Mouse (Mus musculus): ENCODE data around the gene Tmem161a. TPM values are rescaled to one million over a fixed set of nuclear protein-coding genes. Genes with fewer than 3 reads are reported as not detected.

Tmem161a gene
- polyA plus RNA-seq, 1 experiment from 2014 or later: 85.0 TPM

DNA sequence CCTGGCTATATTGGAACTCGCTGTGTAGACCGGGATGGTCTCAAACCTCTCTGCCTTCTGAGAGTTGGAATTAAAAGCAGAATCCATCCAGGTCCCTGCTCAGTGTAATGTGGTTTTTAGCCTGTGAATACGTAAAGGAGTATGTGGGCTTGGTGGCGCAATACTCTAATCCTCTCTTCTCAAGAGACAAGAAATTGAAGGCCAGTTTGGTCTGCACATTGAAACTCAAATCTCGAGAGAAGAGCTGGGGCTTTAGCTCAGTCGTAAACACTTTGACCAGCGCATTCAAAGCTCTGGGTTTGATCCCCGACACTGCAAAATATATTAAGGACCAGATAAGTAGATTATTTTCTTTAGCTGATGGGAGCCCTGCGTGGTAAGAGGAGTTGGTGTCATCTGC lies 32.2 kb upstream of the Tmem161a start:
- no peak for DNase-seq (ENCODE audit: low spot score)
- Histone ChIP-seq H3K27me3 (ENCODE audit: low read depth, poor library complexity, severe bottlenecking) (no peaks in the 10 kb centered on the region), H3K4me1 (peaks cover 20% of the 10 kb centered on the region), H3K4me3 (peak overlapping the region; percentile 89), H3K9me3 (replicated peaks) (no peaks in the 10 kb centered on the region), H3K36me3 (peaks cover 62% of the 10 kb centered on the region), H3K27ac (peak overlapping the region; percentile 89)
- WGBS: 16% methylated on average over 9 of the region's 9 CpGs

DNA sequence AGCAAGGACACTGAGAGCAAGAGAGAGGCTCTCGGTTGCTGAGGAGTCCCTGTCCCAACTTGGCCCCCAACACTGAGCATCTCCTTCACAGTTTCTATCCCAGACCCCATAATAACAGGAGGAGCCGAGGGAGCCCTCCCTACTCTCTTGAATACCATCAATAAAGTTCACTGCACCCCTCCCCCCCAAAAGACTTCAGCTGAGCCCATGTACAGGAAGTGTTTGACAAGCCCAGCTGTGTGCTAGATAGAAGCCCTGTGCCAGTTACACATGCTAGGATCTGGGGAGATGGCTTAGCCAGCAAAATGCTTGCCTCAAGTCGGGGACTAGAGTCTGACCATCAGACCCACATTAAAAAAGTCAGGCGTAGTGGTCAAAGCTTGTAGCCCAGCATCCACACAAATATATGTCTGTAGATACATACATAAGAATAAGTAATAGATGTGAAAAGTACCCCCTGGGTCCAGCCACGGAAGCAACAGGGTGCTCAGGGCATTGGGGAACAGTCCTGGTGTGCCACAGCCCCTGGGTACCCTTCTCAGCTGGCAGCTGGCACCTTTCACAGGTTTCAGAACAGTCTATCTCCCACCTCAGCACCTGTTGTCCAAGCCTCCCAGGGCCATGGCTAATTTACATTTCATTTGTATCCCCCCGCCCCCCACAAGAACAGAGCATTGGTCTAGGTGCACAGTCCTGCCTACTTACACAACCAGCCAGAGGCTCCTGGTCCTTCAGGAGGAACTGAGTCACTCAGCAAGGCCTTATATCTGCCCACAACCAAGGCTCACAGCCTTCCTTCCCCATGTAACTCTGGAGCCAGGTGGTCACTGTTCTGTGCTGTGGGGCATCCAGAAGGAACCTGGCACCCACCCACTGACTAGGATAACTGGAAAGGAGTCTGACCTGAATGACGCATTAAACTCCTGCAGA lies 24.2 kb upstream of the Tmem161a start:
- no peaks in the 10 kb centered on the region for H3K9me3 ChIP-seq (replicated peaks)
- peaks cover 45% of the 10 kb centered on the region for H3K36me3 ChIP-seq
- no peak overlapping the region for H3K4me3 ChIP-seq
- H3K27ac ChIP-seq: no peak overlapping the region
- H3K4me1 ChIP-seq: peaks cover 17% of the 10 kb centered on the region
- no peak for DNase-seq (ENCODE audit: low spot score)
- WGBS: 89% methylated on average over 7 of the region's 7 CpGs
- H3K27me3 ChIP-seq (ENCODE audit: low read depth, poor library complexity, severe bottlenecking): peaks cover 28% of the 10 kb centered on the region

DNA sequence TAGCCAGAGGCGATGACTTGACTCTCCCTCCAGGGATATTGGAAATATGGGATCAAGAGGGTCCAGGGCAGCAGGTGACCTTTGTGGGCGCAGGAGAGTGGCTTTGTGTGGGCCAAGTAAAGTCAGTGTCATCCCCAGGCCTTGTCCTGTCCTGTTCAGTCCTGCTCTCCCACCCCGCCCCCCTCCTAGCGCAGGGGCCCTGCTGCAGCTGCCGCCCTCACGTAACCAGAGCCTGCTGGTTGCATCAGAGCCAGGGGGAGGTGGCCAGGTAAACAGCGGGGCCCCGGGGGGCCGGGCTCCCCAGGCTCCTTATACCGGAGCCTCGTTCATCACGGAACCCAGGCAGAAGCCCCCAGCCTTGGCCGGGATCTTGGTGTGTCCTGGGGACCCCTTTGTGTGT lies 22.0 kb upstream of the Tmem161a start:
- no peak overlapping the region for H3K4me3 ChIP-seq
- 14% methylated on average over 13 of the region's 13 CpGs for WGBS
- DNase-seq (ENCODE audit: low spot score): peak; percentile 54
- no peaks in the 10 kb centered on the region for H3K9me3 ChIP-seq (replicated peaks)
- peaks cover 36% of the 10 kb centered on the region for H3K27me3 ChIP-seq (ENCODE audit: low read depth, poor library complexity, severe bottlenecking)
- H3K36me3 ChIP-seq: peaks cover 24% of the 10 kb centered on the region
- H3K27ac ChIP-seq: no peak overlapping the region
- H3K4me1 ChIP-seq: peaks cover 17% of the 10 kb centered on the region

DNA sequence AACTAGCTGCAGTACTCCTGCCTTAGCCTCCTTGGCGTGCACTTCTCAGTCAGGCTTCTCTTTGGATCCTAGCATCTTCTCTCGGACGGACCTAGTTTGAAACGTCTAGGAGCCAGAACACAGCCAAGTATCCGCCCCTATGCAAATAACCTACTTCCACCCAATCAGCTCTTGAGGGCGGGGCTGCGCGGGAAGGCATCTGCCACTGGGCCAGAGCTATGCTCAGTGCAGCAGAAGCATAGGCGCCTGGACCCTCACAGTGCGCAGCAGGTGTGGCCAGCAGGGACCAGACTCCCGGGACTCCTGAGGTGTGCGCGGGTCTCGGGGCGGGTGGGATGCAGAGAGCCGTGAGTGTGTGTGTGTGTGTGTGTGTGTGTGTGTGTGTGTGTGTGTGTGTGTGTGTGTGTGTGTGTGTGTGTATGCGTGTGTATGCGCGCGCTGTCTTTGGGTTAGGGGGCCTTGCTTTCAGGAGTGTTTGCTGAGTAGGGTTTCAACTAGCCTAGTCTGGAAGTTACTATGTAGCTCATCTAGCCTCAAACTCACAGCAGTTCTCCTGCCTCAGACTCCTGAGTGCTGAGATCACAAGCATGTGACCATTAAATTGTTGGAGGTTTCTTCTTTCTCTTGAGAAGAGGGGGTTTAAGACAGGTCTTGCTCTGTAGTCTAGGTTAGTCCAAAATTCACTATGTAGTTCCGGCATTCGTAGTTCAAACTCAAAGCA lies 19.5 kb upstream of the Tmem161a start:
- Histone ChIP-seq H3K9me3 (replicated peaks) (no peaks in the 10 kb centered on the region), H3K4me3 (peak overlapping the region; percentile 35; the same call in 1 of the 2 replicates), H3K27me3 (ENCODE audit: low read depth, poor library complexity, severe bottlenecking) (peaks cover 54% of the 10 kb centered on the region), H3K27ac (no peak overlapping the region), H3K4me1 (peaks cover 17% of the 10 kb centered on the region), H3K36me3 (no peaks in the 10 kb centered on the region)
- 10% methylated on average over 19 of the region's 22 CpGs for WGBS
- DNase-seq (ENCODE audit: low spot score): peak; percentile 83

DNA sequence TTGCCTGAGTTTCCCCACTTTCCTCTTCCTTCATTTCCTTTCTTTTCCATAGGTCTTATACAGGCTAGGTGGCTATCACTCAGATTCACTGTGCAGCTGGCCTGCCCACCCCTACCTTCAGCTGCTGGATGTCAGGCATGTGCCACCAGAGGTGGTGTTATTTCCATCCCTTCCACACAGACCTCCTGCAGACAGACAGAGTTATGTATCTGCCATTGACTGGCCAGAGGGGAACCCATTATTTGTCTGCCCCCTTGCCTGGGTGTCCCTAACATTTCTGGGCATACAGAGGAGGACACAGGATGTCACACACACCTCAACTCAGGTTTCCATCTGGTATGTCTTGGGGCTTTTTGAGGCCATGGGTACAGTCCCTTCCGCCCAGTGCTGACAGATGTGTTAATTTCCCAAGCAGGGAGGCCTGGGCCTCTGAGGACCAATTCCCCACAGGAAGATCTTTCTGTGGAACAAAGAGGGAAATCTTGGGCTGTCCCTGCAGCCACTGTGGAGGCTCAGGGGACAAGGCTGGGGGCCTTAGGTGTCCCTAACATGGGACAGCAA lies 14.8 kb upstream of the Tmem161a start:
- 85% methylated on average over 1 of the region's 1 CpGs for WGBS
- H3K4me3 ChIP-seq: no peak overlapping the region
- H3K4me1 ChIP-seq: peaks cover 23% of the 10 kb centered on the region
- no peaks in the 10 kb centered on the region for H3K36me3 ChIP-seq
- no peak for DNase-seq (ENCODE audit: low spot score)
- no peaks in the 10 kb centered on the region for H3K9me3 ChIP-seq (replicated peaks)
- H3K27me3 ChIP-seq (ENCODE audit: low read depth, poor library complexity, severe bottlenecking): peaks cover 37% of the 10 kb centered on the region
- no peak overlapping the region for H3K27ac ChIP-seq

DNA sequence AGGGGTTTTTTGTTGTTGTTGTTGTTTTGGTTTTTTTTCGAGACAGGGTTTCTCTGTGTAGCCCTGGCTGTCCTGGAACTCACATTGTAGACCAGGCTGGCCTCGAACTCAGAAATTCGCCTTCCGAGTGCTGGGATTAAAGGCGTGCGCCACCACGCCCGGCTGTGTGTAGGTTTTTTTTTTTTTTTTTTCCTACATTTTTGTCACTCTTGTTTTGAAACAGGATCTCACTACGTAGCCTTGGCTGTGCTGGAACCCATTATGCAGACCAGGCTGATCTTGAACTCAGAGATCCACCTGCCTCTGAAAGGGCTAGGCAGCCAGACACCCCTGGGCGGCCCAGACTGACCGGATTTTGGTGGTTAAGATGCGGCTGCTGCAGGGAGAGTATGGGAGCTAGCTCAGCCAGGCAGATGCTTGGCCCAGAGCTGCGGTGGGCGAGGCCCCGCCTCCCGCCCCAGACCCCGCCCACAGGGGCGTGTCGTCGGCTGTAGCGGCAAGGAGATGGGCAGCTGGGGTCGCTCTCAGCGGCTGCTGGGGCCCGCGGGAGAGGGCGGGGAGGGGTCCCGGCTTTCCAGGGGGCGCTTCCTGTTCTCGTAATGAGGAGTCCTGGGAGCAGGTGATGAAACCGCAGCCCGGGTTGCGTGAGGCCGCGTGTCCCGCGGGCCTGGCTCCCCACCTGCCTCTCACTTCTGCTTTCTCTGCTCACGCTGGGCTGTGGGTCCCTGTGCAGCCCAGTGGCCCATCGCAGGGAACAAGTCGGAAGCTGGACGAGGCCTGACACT lies 13.9 kb upstream of the Tmem161a start:
- peak; percentile 89 for DNase-seq (ENCODE audit: low spot score)
- Histone ChIP-seq H3K36me3 (no peaks in the 10 kb centered on the region), H3K4me1 (peaks cover 17% of the 10 kb centered on the region), H3K27me3 (ENCODE audit: low read depth, poor library complexity, severe bottlenecking) (peaks cover 32% of the 10 kb centered on the region), H3K9me3 (replicated peaks) (no peaks in the 10 kb centered on the region), H3K27ac (peak overlapping the region; percentile 69), H3K4me3 (peak overlapping the region; percentile 54)
- WGBS: 13% methylated on average over 40 of the region's 40 CpGs

DNA sequence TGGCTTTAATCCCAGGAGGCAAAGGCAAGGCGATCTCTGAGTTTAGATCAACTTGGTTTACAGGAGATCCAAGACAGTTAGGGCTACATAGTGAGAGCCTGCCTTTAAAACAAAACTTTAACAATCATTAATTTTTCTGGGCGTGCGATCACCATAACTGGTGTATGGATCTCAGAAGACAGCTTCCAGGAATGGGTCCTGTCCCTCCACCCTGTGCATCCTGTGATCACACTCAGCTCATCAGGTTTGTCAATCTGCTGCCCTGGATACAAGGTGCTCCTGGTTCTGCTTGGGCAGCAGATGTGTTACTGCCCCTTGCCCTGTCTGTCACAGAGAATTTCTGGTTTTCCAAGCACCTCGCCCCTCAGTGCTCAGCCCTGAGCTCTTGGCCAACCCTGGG lies 12.9 kb upstream of the Tmem161a start:
- H3K36me3 ChIP-seq: no peaks in the 10 kb centered on the region
- WGBS: 88% methylated on average over 4 of the region's 4 CpGs
- H3K4me3 ChIP-seq: peak overlapping the region; percentile 54; the same call in 1 of the 2 replicates
- no peak overlapping the region for H3K27ac ChIP-seq
- no peak for DNase-seq (ENCODE audit: low spot score)
- H3K4me1 ChIP-seq: peaks cover 17% of the 10 kb centered on the region
- peaks cover 35% of the 10 kb centered on the region for H3K27me3 ChIP-seq (ENCODE audit: low read depth, poor library complexity, severe bottlenecking)
- no peaks in the 10 kb centered on the region for H3K9me3 ChIP-seq (replicated peaks)

DNA sequence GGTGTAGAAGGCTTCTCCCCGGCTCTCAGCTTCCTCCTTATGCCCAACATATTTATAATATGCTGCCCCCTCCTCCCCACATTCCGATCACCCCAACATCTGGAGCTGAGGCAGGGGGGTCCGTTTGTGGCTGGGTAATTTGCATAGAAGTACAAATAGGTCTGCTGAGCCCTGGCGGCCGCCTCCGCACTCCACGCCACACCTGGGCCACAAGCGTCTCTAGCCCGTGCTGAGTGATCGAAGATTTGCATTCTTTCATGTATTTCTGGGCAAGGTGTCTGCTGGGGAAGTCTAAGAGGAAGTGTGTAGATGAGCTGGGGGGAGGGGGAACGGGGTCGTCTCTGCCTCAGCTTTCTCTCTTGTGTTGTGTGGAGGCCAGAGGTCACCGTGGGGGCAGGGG lies 12.1 kb upstream of the Tmem161a start:
- 70% methylated on average over 13 of the region's 13 CpGs for WGBS
- Histone ChIP-seq H3K27ac (no peak overlapping the region), H3K36me3 (no peaks in the 10 kb centered on the region), H3K4me3 (no peak overlapping the region), H3K27me3 (ENCODE audit: low read depth, poor library complexity, severe bottlenecking) (peaks cover 43% of the 10 kb centered on the region), H3K4me1 (peaks cover 17% of the 10 kb centered on the region), H3K9me3 (replicated peaks) (no peaks in the 10 kb centered on the region)
- DNase-seq (ENCODE audit: low spot score): no peak

DNA sequence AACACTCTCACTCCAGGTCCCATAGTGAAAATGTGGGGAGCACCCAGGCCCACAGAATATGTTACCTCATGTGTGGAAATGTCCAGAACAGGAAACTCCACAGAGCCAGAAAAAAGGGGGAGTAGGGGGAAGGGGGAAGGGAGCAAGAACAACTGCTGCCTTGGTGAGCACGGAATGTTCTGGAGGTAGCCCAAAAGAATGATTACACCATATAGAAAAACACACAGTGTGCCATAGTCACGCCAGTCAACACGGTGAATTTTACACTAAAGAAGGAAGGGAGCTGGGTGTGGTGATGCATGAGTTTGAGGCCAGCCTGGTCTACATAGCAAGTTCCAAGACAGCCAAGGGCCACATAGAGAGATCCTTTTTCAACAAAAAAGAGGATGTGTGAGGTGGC lies 8.8 kb upstream of the Tmem161a start:
- H3K4me1 ChIP-seq: peaks cover 29% of the 10 kb centered on the region
- H3K9me3 ChIP-seq (replicated peaks): no peaks in the 10 kb centered on the region
- H3K27me3 ChIP-seq (ENCODE audit: low read depth, poor library complexity, severe bottlenecking): peaks cover 49% of the 10 kb centered on the region
- WGBS: 93% methylated on average over 3 of the region's 3 CpGs
- no peaks in the 10 kb centered on the region for H3K36me3 ChIP-seq
- DNase-seq (ENCODE audit: low spot score): no peak
- no peak overlapping the region for H3K27ac ChIP-seq
- H3K4me3 ChIP-seq: no peak overlapping the region

DNA sequence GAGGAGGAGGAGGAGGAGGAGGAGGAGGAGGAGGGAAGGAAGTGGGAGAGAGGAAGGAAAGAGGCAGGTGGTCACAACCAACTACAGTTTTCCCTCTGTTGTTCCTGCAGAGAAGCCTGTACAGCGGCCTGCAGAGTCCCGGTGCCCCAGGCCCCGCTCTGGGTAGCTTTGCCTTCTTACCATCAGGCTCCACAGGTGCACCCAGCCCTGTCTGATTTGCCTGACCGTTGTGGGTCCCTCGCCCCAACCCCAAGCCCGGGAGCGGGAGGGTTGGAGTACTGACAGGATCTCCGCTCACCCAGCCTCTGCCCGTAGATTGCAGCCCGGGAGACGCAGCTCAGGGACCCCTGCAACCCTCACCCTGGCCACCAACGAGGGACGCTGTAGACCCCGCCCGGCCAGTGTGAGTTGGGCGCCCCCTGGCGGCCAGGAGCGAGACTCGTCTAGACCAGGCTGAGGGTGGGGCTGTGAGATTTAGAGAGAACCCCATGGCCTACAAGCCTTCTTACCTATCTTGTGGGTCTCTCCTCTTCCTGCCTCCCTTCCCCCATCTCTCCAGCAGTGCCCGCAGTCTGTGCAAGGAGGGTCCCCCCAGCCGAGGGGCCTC lies 5.5 kb upstream of the Tmem161a start:
- H3K27ac ChIP-seq: peak overlapping the region; percentile 50
- peak; percentile 95 for DNase-seq (ENCODE audit: low spot score)
- H3K27me3 ChIP-seq (ENCODE audit: low read depth, poor library complexity, severe bottlenecking): peaks cover 41% of the 10 kb centered on the region
- 3% methylated on average over 21 of the region's 21 CpGs for WGBS
- H3K4me3 ChIP-seq: peak overlapping the region; percentile 37
- no peaks in the 10 kb centered on the region for H3K9me3 ChIP-seq (replicated peaks)
- peaks cover 18% of the 10 kb centered on the region for H3K4me1 ChIP-seq
- H3K36me3 ChIP-seq: no peaks in the 10 kb centered on the region

DNA sequence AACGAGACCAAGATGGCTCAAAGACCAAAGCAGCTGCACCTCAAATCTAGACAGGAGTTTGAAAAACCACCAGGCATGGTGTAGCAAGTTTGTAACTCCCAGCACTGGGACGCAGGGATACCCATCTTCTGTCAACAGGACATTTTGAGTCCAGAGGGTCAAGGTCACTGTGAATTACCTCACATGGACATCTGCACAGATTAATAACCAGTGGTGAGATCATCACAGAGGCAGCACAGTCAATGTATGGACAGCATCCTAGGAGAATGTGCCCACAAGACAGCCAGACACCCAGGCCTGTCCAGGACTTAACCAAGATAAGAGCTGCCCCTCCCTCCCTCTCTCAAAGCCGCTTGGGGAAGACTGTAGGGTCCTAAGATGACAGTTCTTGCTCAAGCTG lies 2.0 kb upstream of the Tmem161a start:
- Histone ChIP-seq H3K4me1 (peaks cover 38% of the 10 kb centered on the region), H3K27me3 (ENCODE audit: low read depth, poor library complexity, severe bottlenecking) (peaks cover 24% of the 10 kb centered on the region), H3K27ac (no peak overlapping the region), H3K9me3 (replicated peaks) (no peaks in the 10 kb centered on the region), H3K4me3 (no peak overlapping the region), H3K36me3 (peaks cover 12% of the 10 kb centered on the region)
- no peak for DNase-seq (ENCODE audit: low spot score)
- 84% methylated on average over 3 of the region's 3 CpGs for whole genome bisulfite sequencing

DNA sequence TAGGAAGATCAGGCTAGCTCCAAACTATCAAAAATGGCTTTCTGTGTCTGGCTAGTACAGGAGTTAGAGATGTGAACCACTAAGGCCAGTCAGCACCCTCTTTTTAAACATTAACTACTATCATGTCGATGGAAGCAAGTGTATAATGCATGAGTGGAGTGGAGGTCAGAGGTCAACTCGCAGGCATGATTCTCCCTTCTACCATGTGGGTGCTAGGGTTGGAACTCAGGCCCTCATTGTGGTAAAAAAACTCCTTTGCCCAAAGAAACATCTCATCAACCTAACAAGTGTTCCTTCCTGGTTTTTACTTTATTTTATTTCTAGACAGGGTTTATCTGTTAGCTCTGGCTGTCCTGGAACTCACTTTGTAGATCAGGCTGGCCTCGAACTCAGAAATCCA lies 1.4 kb upstream of the Tmem161a start:
- H3K4me1 ChIP-seq: peaks cover 35% of the 10 kb centered on the region
- no peak for DNase-seq (ENCODE audit: low spot score)
- H3K4me3 ChIP-seq: no peak overlapping the region
- H3K36me3 ChIP-seq: peaks cover 15% of the 10 kb centered on the region
- WGBS: 86% methylated on average over 3 of the region's 3 CpGs
- H3K27ac ChIP-seq: no peak overlapping the region
- H3K27me3 ChIP-seq (ENCODE audit: low read depth, poor library complexity, severe bottlenecking): peaks cover 18% of the 10 kb centered on the region
- H3K9me3 ChIP-seq (replicated peaks): no peaks in the 10 kb centered on the region

Data from limb, embryonic 10.5 days (tissue).